Mouse (Mus musculus) gastrocnemius, postnatal 10 days (tissue): Measurements from ENCODE around the gene Sf3a3. TPM values are rescaled to one million over a fixed set of nuclear protein-coding genes. Genes with fewer than 3 reads are reported as not detected.

Experiments
- DNase-seq: peaks from one replicate; pipeline ENCODE4 v3.0.0; 2021; ENCODE audit warnings: mixed read lengths
- long read RNA-seq, 2 experiments: library from polyadenylated mRNA; stranded (forward); transcript quantifications; one replicate each; pipeline ENCODE4 v2.0.0; 2021
- total RNA-seq, 2 experiments: library from RNA; stranded (reverse); gene quantifications; 2 replicates each; pipeline ENCODE4 v1.2.3; 2021

Sf3a3 gene
- total RNA-seq = 10 to 100 TPM; 24.2 to 25.2 TPM
- long read RNA-seq, experiment 1, transcript Sf3a3-201 (17 exons, 1,820 nt) = major isoform, 18 of 20 reads
- long read RNA-seq, experiment 1, partial matches to known transcripts = 0 of 20 reads
- long read RNA-seq, experiment 1, other reads (novel, unspliced or antisense) = 1 of 20 reads
- long read RNA-seq, experiment 2, transcript Sf3a3-201 (17 exons, 1,820 nt) = major isoform, 17 of 22 reads
- long read RNA-seq, experiment 2, partial matches to known transcripts = 0 of 22 reads
- long read RNA-seq, experiment 2, other reads (novel, unspliced or antisense) = 5 of 22 reads

DNA sequence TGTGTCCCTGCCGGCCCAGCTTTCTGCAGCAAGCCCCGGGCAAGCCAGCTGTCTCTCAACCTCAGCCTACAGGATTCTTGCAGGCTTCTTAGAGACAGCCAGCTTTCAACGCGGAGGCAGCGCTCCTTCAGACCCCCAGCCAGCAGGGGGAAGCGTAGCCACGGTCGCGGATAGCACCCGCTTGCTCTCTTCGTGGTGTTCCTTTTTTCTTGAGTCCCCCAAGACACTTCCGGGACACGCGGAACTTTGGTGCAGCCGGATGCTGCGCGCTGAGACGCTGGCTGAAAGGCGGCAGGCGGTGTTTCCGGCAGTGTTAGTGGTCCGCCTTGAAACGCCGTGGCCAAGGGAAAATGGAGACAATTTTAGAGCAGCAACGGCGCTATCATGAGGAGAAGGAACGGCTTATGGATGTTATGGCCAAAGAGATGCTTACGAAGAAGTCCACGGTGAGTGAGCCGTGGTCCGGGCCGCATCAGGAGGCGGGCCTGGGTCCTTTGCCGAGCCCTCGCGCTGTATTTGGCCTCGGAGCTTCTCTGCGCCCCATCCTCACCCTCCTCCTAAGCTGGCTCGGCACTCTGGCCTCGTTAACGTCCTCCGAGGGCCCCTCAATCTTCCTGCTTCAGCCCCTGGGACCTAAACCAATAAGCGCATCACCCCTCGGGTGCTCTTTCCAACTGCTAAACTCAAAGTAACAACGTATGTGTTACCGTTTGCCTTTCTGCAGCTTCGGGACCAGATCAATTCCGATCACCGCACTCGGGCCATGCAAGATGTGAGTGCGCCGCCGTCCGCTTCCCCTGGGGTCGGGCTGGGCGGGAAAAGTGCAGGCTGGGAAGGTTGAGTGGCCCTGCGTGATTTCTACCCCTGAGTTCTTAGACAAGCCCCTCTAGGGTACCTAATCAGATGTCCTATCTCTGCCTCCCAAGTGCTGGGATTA lies at the start of gene Sf3a3:
Sf3a3 (plus strand) TSS at position 232 of the 937 bp plus-strand sequence.
- peak; percentile 89 for DNase-seq

DNA sequence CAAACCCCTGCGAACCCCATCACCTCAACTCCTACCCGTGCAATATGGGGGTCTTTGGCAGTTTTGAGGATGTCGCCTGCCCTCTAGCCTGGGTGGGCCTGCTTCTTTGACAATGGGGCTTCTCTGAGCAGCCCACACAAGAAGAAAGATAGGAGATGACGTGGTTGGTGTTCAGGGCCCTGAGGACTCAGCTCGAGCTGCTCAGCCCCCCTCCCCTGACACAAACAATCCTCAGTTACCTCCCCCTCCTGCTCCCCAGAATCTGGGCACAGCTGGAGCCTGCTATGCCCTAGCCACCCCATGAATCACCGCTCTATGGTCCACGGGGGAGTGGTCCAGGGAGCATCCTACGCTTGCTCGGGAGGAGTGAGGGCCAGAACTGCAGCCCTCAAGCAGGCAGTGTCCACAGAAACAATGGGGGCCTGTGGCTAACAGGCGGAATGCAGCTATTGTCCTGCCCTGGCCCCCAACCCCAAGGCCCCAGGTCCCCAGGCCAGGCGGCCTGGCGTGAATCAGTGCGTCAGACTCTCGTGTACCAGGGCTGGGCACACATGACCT lies 47.0 kb upstream of the Sf3a3 start:
- no peak for DNase-seq

DNA sequence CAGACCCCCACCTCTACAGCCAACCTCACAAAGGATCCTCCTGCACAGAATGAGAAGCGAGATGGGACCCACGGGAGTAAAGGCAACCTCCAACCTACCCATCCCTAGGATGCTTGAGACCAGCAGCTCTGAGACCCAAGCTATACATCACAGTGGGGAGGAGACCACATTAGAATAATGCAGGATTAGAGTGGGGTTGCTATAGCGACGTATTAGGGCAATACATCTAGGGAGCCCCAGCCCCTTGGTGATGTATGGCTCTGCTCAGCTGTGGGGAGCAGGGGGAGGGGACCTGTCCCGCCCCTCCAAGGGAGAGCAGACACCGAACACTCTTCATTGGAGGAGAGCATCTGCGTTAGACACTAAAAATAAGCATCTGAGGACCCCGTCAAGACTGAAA lies 46.5 kb upstream of the Sf3a3 start:
- DNase-seq = no peak

DNA sequence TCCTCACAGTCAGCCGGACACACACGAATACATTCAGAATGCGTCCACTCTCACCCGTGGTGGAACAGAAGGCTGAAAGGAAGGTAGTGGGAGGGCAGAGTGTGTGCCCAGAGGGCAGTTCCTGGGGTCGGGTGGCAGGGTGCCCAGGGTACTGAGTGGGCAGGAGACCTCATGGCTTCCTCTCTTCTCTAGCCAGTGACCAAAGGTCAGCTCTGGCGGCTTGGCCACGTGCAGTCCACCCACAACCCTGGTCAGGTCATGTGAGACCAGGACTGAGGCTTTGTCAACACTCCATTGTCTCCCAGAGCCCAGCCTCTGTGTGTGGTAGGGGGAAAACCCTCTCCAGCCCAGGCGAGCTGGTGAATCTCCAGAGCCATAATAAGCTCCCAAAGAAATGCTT lies 44.3 kb upstream of the Sf3a3 start:
- DNase-seq = no peak

DNA sequence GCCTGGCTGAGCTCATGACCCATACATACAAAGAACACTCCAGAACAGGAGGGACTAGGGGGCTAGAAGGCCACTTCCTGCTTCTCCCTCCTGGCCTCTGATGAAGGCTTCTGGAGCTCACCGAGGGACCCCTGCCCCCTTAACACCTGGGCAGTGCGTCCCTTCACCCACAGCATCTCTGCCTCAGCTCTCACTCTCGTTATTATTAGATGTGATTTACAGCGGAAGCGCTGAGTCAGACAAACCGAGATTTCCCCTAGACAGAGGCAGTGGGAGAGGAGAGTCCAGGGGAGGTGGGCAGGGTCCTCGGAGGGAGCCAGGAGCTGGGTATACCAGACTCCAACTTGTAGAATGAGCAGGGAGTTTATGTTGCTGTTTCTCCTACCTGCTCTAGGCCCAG lies 43.0 kb upstream of the Sf3a3 start:
- no peak for DNase-seq

DNA sequence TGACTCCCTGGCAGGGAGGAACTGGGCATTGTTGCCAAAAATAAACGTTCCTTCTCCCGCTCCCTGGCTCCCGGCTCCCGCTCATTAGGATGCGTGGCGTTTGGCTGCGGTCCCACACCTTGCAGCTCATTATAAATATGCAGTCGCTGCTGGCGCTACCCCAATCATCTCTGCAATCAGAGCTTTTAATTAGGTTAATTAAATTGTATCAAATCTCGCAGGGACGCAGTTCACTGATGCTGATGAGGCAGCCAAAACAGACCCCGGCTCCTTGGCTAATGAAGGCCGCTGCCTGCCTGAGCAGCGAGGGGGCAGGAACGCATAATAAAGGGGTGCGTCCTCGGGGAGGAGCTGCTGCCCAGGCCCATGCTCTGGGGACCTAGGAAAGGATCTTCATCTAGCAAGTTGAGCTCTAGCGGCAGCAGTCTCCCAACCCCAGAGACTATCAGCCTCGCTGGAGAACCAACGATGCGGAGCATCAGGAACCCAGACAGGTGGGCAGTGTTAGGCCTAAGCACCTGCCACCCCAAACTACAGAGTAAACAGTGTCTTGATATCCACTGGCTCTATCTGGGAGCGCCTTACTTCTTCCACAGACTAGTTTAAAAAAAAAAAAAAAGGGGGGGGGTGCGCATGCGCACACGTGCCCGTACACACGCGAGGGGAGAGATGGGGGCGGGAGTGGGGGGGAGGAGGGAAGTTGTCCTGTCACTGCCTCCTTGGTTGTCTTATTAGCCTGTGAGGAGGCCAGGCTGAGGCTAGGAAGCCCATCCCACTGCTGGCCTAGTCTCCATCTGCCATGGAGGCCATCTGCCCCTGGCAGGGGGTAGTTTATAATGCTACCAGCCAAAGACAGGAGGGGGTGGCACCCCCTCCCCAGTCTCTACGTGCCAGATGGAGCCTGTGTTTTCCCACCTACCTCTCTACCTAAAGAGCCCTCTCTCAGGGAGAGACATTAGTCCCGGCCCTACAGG lies 41.9 kb upstream of the Sf3a3 start:
- no peak for DNase-seq

DNA sequence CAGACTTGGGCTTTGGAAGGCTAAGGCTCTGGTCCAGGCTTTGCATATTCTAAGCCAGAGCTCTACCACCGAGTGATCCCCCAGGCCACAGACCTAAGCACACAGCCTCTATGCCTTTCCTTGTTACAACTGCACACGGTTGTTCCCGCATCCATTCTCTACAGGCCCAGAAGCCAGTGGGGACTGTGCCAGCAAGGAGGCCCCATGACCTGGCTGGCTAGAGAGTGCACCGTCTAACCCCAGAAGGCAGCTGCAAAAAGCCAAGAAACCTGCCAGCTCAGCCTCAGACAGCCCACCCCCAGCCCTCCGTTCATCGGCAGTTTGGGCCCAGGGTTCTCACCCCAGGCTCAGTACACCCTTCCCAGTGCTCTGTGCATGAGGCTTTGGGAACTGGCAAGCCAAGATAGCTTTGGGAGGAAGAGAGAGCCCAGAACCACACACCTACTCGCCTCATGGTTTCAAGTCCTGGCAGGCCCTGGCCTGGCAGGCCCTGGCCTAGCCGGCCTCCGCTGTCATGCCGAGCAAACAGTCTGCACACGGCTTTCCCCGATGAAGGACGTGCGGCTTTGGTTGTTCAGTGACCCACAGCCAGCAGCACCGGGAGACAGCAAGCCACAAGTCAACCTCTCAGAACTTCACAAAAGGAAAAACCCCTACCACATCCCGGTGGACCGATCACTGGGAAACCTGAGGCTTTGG lies 40.1 kb upstream of the Sf3a3 start:
- DNase-seq = no peak

DNA sequence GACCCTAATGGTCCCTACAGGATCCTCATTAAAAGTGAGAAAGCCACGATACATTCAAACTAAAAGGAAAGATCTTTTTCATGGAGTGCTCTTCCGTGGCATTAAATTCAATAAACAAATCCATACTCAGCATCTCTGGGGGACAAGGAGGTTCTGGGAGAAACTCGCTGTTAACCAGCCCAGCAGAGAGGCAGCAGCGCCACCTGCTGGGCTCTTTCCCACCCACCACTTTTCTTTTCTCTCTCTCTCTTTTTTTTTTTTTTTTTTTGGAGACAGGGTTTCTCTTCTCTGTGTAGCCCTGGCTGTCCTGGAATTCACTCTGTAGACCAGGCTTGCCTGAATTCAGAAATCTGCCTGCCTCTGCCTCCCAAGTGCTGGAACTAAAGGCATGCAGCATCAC lies 39.5 kb upstream of the Sf3a3 start:
- DNase-seq = peak; percentile 71

DNA sequence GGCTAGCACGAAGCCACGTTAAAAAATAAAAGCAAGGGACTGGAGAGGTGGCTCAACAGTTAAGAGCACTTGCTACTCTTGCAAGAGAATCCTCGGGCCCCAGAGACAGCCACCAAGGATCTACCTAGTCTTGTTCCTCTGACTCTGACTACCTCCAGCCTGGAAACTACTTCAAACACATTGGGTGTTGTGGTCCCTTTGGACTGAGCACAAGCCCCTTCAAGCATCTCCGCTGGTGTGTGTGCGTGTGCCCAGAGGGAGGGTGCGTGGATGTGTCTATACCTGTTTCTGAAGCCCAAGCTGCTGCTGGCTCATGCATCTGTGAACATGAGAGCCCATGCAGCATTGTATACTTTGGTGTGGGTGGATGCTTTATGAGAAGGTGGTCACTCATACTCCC lies 38.6 kb upstream of the Sf3a3 start:
- DNase-seq = no peak

DNA sequence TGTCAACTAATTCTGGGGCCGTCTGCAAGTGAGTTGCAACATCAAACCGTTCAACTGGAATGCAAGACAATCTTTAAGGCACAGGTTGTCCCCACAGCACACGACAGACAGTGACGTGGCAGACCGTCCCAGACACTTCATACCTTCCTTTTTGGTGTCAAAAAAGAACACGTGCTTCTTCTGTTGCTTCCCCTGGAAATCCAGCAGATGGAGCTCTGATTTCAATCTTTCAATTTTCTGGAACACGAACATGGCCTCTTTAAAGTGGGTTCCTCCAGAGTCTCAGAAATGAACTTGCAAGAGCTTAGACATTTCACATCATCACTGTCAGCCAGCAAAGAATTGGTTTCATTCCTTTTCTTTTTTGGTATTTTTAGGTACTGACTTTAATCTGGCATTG lies 32.3 kb upstream of the Sf3a3 start:
- DNase-seq = no peak

DNA sequence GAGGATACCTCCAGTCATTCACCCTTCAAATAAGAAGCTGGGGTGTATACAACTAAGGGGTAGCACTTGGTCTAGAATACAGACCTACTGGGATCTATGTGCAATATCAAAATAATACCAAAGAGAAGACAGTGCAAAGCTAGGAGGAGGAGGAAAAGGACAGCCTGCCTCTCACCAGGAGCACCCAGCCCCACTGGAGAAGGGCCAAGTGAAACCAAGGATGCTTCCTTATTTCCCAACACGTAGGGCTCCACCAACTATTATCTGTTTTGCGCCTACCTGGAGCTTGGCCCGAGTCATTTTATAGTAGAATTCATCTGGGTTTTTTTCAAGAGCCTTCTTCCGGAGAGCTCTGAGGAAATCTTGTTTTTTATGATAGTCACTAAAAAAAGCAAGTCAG lies 31.1 kb upstream of the Sf3a3 start:
- DNase-seq = no peak

DNA sequence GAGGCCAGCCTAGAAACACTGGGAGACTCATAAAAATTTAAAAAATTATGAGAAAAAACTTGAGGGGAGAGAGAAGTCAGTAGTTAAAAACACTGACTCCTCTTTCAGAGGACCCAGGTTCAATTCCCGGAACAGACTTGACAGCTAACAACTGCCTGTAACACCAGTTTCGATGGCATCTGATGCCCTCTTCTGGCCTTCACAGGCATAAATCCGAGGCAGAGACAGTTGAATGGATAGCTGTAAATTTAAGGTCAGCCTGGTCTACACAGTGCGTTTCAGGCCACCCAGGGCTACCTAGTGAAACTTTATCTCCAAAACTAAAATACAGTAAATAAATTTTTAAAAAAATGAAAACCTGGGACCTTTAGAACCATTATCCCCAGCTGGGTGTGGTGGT lies 29.6 kb upstream of the Sf3a3 start:
- no peak for DNase-seq

DNA sequence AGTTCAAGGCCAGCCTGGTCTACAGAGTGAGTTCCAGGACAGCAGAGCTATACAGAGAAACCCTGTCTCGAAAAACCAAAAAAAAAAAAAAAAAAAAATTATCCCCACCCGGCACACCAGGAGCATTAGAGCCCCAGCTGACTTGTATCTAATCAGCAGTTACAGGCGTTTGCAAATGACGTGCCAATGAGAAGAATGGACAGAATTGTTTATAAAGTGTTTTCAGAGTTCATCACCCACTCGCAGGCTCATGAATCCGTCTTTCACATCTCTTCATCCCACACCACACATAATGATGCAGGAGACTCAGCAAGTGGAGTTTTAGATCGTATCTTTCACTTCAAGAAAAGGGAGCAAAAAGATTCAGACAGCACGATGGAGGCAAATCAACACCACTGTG lies 29.1 kb upstream of the Sf3a3 start:
- no peak for DNase-seq

DNA sequence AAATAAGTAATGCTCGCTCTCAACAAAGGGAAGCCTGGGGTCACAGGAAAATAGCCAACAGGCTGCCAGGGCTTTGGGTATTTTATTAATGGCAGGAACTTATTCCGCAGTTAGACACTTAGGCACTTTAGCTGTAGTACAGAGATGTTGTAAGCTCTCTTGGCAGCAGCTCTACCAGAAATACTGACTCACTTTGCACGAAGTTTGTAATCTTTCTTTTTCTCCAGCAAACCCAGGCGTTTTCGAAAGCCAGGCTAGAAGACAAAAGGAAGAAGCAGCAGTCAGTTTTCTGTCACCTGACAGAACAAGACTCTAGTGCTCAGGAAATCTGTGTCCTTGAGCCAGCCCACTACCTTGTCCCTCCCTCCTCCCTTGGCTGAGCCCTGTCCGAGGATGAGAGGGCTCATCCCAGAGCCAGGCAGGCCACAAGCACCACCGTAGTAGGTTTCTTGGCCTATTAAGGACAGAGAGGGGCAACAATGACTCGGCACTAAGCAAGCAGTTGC lies 28.6 kb upstream of the Sf3a3 start:
- no peak for DNase-seq

DNA sequence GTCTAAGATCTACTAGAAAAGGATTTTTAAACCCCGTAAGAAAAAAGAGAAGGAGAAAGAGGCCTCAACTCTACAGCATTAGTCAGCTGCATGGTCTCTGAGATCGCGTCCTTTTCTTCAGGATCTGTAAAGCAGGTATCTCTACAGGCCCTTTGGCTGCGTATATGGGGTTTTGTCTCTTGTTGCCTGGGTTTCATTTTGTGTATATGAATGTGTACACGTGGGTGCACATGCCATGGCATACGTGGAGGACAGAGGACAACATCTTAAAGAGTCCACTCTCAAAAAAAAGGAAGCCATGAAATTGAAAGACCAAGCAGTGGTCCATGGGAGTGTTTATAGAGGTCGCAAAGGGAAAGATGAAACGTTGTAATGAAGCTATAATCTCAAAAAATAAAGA lies 23.1 kb upstream of the Sf3a3 start:
- no peak for DNase-seq

DNA sequence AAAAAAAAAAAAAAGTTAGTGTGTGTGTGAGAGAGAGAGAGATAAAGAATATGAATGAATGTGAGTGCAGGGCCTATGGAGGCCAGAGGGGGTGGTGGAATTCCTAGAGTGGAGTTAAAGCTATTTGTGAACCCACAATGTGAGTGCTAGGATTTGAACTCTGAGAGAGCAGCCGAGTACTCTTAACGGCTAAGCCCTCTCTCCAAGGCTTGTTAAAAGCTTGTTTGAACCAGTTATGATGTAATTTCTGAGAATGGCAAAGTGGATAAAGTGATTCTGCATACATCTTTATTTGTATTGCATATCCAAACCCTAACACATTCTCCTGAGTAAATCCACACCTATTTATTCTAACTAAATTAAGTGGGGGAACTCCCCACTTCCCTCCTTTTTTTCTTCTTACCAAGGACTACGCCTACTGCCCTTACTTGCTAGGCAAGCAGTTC lies 22.1 kb upstream of the Sf3a3 start:
- DNase-seq = no peak

DNA sequence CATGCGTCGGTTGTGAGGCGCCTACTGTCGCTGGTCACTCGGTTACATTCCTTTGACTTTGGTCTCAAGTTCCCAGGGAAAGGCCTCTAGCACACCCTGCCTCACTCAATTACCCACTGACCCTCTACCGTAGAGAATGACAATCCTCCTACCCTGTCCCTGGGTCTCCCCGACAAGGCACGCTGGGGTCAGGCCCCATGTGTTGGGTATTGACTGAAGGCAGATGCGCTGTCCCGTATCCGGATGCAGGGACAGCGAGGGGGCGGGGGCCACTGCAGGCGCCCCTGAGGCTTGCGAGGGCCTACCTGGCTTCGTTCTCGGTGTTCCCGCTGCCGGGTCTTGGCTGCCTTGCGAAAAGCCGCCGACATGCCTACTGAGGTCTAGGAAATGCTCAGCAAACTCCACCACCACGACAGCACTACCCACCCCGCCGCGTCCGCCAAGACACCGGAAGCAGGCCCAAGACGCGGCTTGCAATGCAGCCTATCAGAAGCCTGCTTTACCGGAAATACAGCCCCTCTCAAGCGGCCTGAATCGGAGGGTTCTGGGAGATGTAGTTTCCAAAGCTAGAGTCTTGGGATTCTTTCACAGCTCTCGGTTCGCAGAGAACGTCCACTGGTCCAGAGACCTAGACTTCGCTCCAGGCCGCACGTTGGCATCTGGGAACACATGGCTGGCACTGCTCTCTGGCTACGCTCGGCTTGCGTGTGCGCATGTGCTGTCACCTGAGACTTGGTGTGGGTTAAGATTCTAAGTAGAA lies 21.3 kb upstream of the Sf3a3 start, which contains the start of gene Utp11:
Utp11 (minus strand) TSS at position 466 of the 760 bp plus-strand sequence.
- peak; percentile 79 for DNase-seq

DNA sequence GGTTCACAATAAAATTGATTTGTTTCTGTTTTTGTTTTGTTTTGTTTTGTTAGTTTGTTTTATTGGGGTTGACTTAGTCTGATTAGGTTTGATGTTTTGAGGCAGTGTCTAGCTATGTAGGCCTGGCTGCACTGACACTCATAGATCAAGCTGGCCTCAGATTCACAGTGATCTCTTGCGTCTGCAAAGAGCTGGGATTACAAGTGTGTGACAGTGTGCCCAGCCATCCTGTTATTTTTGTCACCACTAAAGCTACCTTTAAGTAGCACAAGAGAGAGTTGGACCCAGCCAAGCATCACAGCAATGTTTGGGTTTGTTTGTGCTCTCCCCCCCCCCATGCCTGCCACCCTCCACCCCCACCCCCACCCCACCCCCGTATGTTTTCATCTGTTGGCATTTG lies 20.0 kb upstream of the Sf3a3 start:
- no peak for DNase-seq

DNA sequence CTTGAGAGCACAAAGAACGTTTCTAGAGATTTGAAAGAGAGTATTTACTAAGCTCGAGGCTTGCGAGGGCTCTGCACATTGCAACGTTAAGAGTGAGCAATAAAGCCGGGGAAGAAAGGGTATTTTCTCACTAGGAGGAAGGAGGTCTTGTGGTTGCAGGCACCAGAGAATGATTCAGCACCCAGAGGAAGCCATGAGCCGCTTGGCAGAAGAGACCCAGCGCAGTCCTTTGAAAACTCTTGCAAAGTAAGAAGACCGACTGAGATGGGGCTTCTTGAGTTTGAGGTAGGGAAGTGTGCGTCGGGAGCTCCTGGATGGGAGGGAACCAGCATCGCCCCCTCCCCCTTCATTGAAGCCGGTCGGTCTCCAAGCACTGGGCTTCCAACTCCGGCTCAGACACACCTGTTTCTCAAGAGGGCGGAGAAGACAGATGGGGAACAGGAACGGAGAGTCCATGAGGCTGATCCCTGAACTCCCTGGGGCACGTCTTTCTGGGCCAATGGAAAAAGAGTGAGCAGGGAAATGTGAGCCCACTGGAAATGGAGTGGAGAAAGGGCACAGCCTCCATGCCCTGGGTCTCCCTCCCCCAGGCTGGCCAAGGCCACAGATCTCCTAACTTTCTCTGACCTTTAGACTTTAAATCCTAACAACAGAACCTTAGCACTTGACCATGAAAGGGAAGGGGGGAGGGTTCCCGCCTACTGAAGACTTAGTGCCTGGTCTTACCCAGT lies 18.6 kb upstream of the Sf3a3 start:
- DNase-seq = no peak

DNA sequence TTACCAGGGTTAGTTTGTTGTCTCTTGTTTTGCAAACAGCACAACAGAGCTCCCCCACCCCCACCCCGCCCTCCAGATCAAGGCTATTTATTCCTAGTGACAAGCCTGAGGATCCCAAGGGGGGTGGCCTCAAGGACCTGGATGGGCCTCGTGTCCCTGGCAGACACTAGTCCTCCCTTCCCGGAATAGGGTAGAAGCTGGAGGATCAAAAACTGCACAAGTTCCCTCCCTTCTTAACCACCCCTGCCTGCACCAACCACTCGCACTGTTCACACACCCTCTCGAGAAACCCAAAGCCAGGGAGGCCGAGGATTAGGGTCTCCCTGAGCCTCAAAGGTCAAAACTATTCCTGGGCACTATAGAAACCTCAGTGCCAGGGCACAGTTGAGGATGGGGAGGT lies 14.8 kb upstream of the Sf3a3 start:
- peak; percentile 13 for DNase-seq
